Mouse (Mus musculus) lung, embryonic 16.5 days (tissue): ENCODE results near the gene 1810009A15Rik. TPM values are rescaled to one million over a fixed set of nuclear protein-coding genes. Genes with fewer than 3 reads are reported as not detected.

Experiments
- ATAC-seq: fragments of 200-750 bp; cut with Nextera tagmentation; 2 replicates; pipeline ENCODE4 v1.8.0; 2017; ENCODE audit warnings: low read depth, mild to moderate bottlenecking, moderate library complexity
- H3K27ac ChIP-seq: fragments of 300-500 bp; sonication (generic); 2 replicates; pipeline ENCODE4 v1.5.1; 2014; ENCODE audit warnings: mild to moderate bottlenecking, control low read depth, low read length
- H3K27me3 ChIP-seq: fragments of 300-500 bp; sonication (generic); 2 replicates; pipeline ENCODE4 v1.6.1; 2014; ENCODE audit warnings: low read depth, low read length, mixed read lengths; ENCODE audit not compliant: control insufficient read depth, insufficient read depth
- H3K36me3 ChIP-seq: fragments of 300-500 bp; sonication (generic); 2 replicates; pipeline ENCODE4 v1.6.1; 2014; ENCODE audit warnings: low read length; ENCODE audit not compliant: control insufficient read depth, insufficient read depth
- H3K4me1 ChIP-seq: fragments of 300-500 bp; sonication (generic); replicated peaks from 2 replicates; pipeline ENCODE4 v1.6.1; 2014; ENCODE audit warnings: low read length, mixed read lengths; ENCODE audit not compliant: control insufficient read depth, insufficient read depth
- H3K4me2 ChIP-seq: fragments of 300-500 bp; sonication (generic); 2 replicates; pipeline ENCODE4 v1.6.1; 2014; ENCODE audit warnings: low read depth, low read length, control low read depth
- H3K4me3 ChIP-seq: fragments of 300-500 bp; sonication (generic); 2 replicates; pipeline ENCODE4 v1.5.1; 2014; ENCODE audit warnings: mild to moderate bottlenecking, low read length, control low read depth
- H3K9ac ChIP-seq: fragments of 300-500 bp; sonication (generic); 2 replicates; pipeline ENCODE4 v1.6.1; 2014; ENCODE audit warnings: low read length, control low read depth
- H3K9me3 ChIP-seq: fragments of 300-500 bp; sonication (generic); 2 replicates; pipeline ENCODE4 v1.6.1; 2016; ENCODE audit warnings: low read length; ENCODE audit not compliant: control insufficient read depth
- WGBS: fragments of 180-500 bp; shearing (Covaris S2); extraction: QIAGEN DNeasy Blood & Tissue Kit; methylation state at CpG from one replicate; pipeline ENCODE4 v1.1.7; 2014; 5-methylcytosine and 5-hydroxymethylcytosine counted together
- microRNA-seq: library from miRNA; unstranded; fragments of <30 nt; microRNA quantifications from one replicate; pipeline ENCODE4, GENCODE M21; 2016
- polyA plus RNA-seq: library from polyadenylated mRNA; unstranded; fragments of >200 nt; fragmentation: Nextera tagmentation; extraction: Ambion mirVana; gene quantifications from 2 replicates; pipeline ENCODE4 v1.2.1, GENCODE M21; 2015

The 1810009A15Rik gene
- polyA plus RNA-seq, 1 experiment from 2014 or later = 71.4 TPM

GRCm38 (mm10) chr19:8929224-8930088, 40.8 kb downstream of the 1810009A15Rik start, which contains the start of the genes Rom1 and Eml3:
Rom1 (minus strand) TSS chr19:8929356.
Eml3 (plus strand) TSS chr19:8929552.
- Histone ChIP-seq H3K4me1 (peaks cover 9% of the 10 kb centered on the region), H3K4me3 (peak within 1 kb of the TSS; percentile 82), H3K27ac (peak within 1 kb of the TSS; percentile 95), H3K36me3 (peaks cover 20% of the 10 kb centered on the region), H3K4me2 (peak within 1 kb of the TSS; percentile 81), H3K27me3 (no peaks in the 10 kb centered on the region), H3K9me3 (no peaks in the 10 kb centered on the region), H3K9ac (peak within 1 kb of the TSS; percentile 89)
- peak; percentile 90 for ATAC-seq
- WGBS = under 1% methylated on average over 51 of the region's 74 CpGs

DNA sequence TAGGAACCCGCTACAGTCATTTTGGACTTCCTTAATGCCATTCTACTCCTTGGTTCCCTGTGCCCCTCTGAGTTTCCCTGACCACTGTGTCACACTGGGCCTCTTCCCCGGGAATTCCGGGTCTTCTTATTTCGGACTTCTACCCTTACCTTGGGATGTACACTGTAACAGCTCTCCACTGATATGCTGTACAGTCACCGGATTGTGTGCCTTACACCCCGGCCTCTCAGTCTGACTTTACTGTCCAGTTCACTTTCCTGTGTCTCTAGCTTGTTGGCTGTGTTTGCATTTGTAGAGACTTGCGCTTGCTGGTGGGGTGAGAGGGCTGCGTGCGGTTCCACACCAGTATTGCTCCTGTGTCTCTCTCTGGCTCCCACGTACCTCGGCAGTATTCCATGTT, 41.5 kb downstream of the 1810009A15Rik start:
- no peaks in the 10 kb centered on the region for H3K27me3 ChIP-seq
- H3K9ac ChIP-seq = peak overlapping the region; percentile 89
- H3K4me3 ChIP-seq = peak overlapping the region; percentile 82
- ATAC-seq = no peak
- H3K4me1 ChIP-seq = peaks cover 9% of the 10 kb centered on the region
- 2% methylated on average over 11 of the region's 11 CpGs for WGBS
- no peaks in the 10 kb centered on the region for H3K9me3 ChIP-seq
- peaks cover 24% of the 10 kb centered on the region for H3K36me3 ChIP-seq
- peak overlapping the region; percentile 81 for H3K4me2 ChIP-seq
- H3K27ac ChIP-seq = peak overlapping the region; percentile 95

- Histone ChIP-seq H3K27ac (no peak overlapping the region), H3K4me3 (peak overlapping the region; percentile 82), H3K36me3 (peaks cover 24% of the 10 kb centered on the region), H3K9ac (peak overlapping the region; percentile 89), H3K27me3 (no peaks in the 10 kb centered on the region), H3K9me3 (no peaks in the 10 kb centered on the region), H3K4me1 (peaks cover 9% of the 10 kb centered on the region), H3K4me2 (peak overlapping the region; percentile 81)
- WGBS = 74% methylated on average over 7 of the region's 7 CpGs
- ATAC-seq = no peak
These were observed 42.1 kb downstream of the 1810009A15Rik start for GRCm38 (mm10) chr19:8930771-8931170.

GRCm38 (mm10) chr19:8936736-8937135, 48.1 kb downstream of the 1810009A15Rik start:
- no peaks in the 10 kb centered on the region for H3K27me3 ChIP-seq
- H3K9me3 ChIP-seq = no peaks in the 10 kb centered on the region
- no peak overlapping the region for H3K4me2 ChIP-seq
- 85% methylated on average over 2 of the region's 2 CpGs for WGBS
- no peak overlapping the region for H3K4me3 ChIP-seq
- ATAC-seq = no peak
- H3K4me1 ChIP-seq = peaks cover 7% of the 10 kb centered on the region
- no peak overlapping the region for H3K9ac ChIP-seq
- H3K36me3 ChIP-seq = peaks cover 25% of the 10 kb centered on the region
- no peak overlapping the region for H3K27ac ChIP-seq

Small RNAs within 50 kb of the gene (microRNA-seq; reads per million reads assigned to microRNA genes)
- not detected for gene Mir5136

Other genes with a start within 250 kb of the 1810009A15Rik start
- 0.10 and 0.21 TPM in 2 replicates for gene Chrm1, start 225.1 kb upstream of the 1810009A15Rik start, polyA plus RNA-seq
- gene Slc3a2, start 165.5 kb upstream of the 1810009A15Rik start, polyA plus RNA-seq = 77.0 and 78.8 TPM in 2 replicates
- gene Wdr74, start 153.0 kb upstream of the 1810009A15Rik start, polyA plus RNA-seq = 75.5 and 78.9 TPM in 2 replicates
- gene 1700092M07Rik, start 148.1 kb upstream of the 1810009A15Rik start, polyA plus RNA-seq = 0.83 and 2.7 TPM in 2 replicates
- 162 and 174 TPM in 2 replicates for gene Stx5a, start 147.4 kb upstream of the 1810009A15Rik start, polyA plus RNA-seq
- gene Nxf1, start 131.8 kb upstream of the 1810009A15Rik start, polyA plus RNA-seq = 186 and 190 TPM in 2 replicates
- gene Tmem223, start 117.9 kb upstream of the 1810009A15Rik start, polyA plus RNA-seq = 188 and 194 TPM in 2 replicates
- 88.2 and 89.7 TPM in 2 replicates for gene Tmem179b, start 114.4 kb upstream of the 1810009A15Rik start, polyA plus RNA-seq
- 24.0 and 26.0 TPM in 2 replicates for gene Taf6l, start 102.4 kb upstream of the 1810009A15Rik start, polyA plus RNA-seq
- gene Polr2g, start 90.3 kb upstream of the 1810009A15Rik start, polyA plus RNA-seq = 140 and 147 TPM in 2 replicates
- gene Zbtb3, start 86.3 kb upstream of the 1810009A15Rik start, polyA plus RNA-seq = 5.5 and 5.6 TPM in 2 replicates
- gene Ttc9c, start 69.5 kb upstream of the 1810009A15Rik start, polyA plus RNA-seq = 55.2 and 56.5 TPM in 2 replicates
- gene Hnrnpul2, start 68.8 kb upstream of the 1810009A15Rik start, polyA plus RNA-seq = 4.4 and 5.0 TPM in 2 replicates
- not detected in 2 replicates for gene AC129217.1, start 59.1 kb upstream of the 1810009A15Rik start, polyA plus RNA-seq
- 54.1 and 54.6 TPM in 2 replicates for gene Bscl2, start 51.4 kb upstream of the 1810009A15Rik start, polyA plus RNA-seq
- gene Gng3, start 49.7 kb upstream of the 1810009A15Rik start, polyA plus RNA-seq = 2.8 and 3.3 TPM in 2 replicates
- gene Lrrn4cl, start 38.1 kb upstream of the 1810009A15Rik start, polyA plus RNA-seq = 1.6 and 1.7 TPM in 2 replicates
- gene Ubxn1, start 17.4 kb upstream of the 1810009A15Rik start, polyA plus RNA-seq = 156 and 164 TPM in 2 replicates
- 63.5 and 64.0 TPM in 2 replicates for gene Uqcc3, start 7.9 kb upstream of the 1810009A15Rik start, polyA plus RNA-seq
- gene Lbhd1, start 5.1 kb upstream of the 1810009A15Rik start, polyA plus RNA-seq = 71.3 and 75.9 TPM in 2 replicates
- gene Gm49403, start 4.9 kb upstream of the 1810009A15Rik start, polyA plus RNA-seq = not detected in 2 replicates
- gene Gm49416, start 73 bp downstream of the 1810009A15Rik start, polyA plus RNA-seq = not detected in 2 replicates
- gene Ints5, start 4.2 kb downstream of the 1810009A15Rik start, polyA plus RNA-seq = 38.3 and 40.8 TPM in 2 replicates
- gene Ganab, start 9.2 kb downstream of the 1810009A15Rik start, polyA plus RNA-seq = 125 and 127 TPM in 2 replicates
- 40.2 and 43.5 TPM in 2 replicates for gene B3gat3, start 31.5 kb downstream of the 1810009A15Rik start, polyA plus RNA-seq
- gene Rom1, start 40.5 kb downstream of the 1810009A15Rik start, polyA plus RNA-seq = 2.8 and 4.0 TPM in 2 replicates
- 31.0 and 32.2 TPM in 2 replicates for gene Eml3, start 40.7 kb downstream of the 1810009A15Rik start, polyA plus RNA-seq
- gene Mta2, start 53.0 kb downstream of the 1810009A15Rik start, polyA plus RNA-seq = 149 and 164 TPM in 2 replicates
- 27.5 and 28.9 TPM in 2 replicates for gene Tut1, start 65.0 kb downstream of the 1810009A15Rik start, polyA plus RNA-seq
- 366 TPM in 2 replicates for gene Eef1g, start 78.2 kb downstream of the 1810009A15Rik start, polyA plus RNA-seq
- 30.5 and 31.0 TPM in 2 replicates for gene Ahnak, start 100.4 kb downstream of the 1810009A15Rik start, polyA plus RNA-seq
- 25.3 and 50.5 TPM in 2 replicates for gene Scgb1a1, start 199.1 kb downstream of the 1810009A15Rik start, polyA plus RNA-seq
- 15.3 and 18.8 TPM in 2 replicates for gene Asrgl1, start 246.8 kb downstream of the 1810009A15Rik start, polyA plus RNA-seq